Mouse (Mus musculus) cerebellum, postnatal 36 days (tissue): ENCODE results near the gene Taar8a.
"Not testable (repeated sequence)": the region's sequence is repeated elsewhere in the genome, so short reads cannot be mapped to it uniquely, and the experiment has no call there.

Experiments
- DNase-seq, 2 experiments: peaks; one replicate each; pipeline ENCODE4 v3.0.0; 2021 to 2022; ENCODE audit warnings: mixed read lengths in 2 of 2

Gene Taar8a

GRCm38 (mm10) chr10:24076200-24076599, at the start of gene Taar8a:
TSS of gene Taar8a (plus strand) at chr10:24076500.
- not testable (repeated sequence) for DNase-seq

- DNase-seq = no peak
Observed at GRCm38 (mm10) chr10:24026922-24027321, 49.4 kb upstream of the Taar8a start, which contains the start of gene Taar7d. TSS of gene Taar7d (plus strand) at chr10:24027222.

- DNase-seq = no peak
Observed at GRCm38 (mm10) chr10:24031347-24031746, 45.0 kb upstream of the Taar8a start.

- DNase-seq = no peak
Observed at GRCm38 (mm10) chr10:24037314-24037713, 39.0 kb upstream of the Taar8a start, which contains the start of gene Taar7e. TSS of gene Taar7e (plus strand) at chr10:24037614.

- no peak for DNase-seq
Observed at GRCm38 (mm10) chr10:24040120-24040869, 36.0 kb upstream of the Taar8a start.

GRCm38 (mm10) chr10:24049210-24049609, 27.1 kb upstream of the Taar8a start, which contains the start of gene Taar7f:
TSS of gene Taar7f (plus strand) at chr10:24049510.
- DNase-seq = no peak

- no peak for DNase-seq
Observed at GRCm38 (mm10) chr10:24052039-24052438, 24.3 kb upstream of the Taar8a start.

- DNase-seq = no peak
Observed at GRCm38 (mm10) chr10:24058986-24059385, 17.3 kb upstream of the Taar8a start.

- DNase-seq = not testable (repeated sequence)
Observed at GRCm38 (mm10) chr10:24074751-24075150, 1.5 kb upstream of the Taar8a start.

- peak; percentile 26 to 32 for DNase-seq
Observed at GRCm38 (mm10) chr10:24080166-24080565, 3.9 kb downstream of the Taar8a start.

GRCm38 (mm10) chr10:24085936-24086335, 9.6 kb downstream of the Taar8a start:
- DNase-seq = no peak

- DNase-seq = no peak
Observed at GRCm38 (mm10) chr10:24086555-24086954, 10.3 kb downstream of the Taar8a start.

- no peak for DNase-seq
Observed at GRCm38 (mm10) chr10:24087168-24087567, 10.9 kb downstream of the Taar8a start.

GRCm38 (mm10) chr10:24092194-24092593, 15.9 kb downstream of the Taar8a start, which contains the start of gene Taar8b:
TSS of gene Taar8b (minus strand) at chr10:24092294.
- no peak for DNase-seq

GRCm38 (mm10) chr10:24097010-24097409, 20.7 kb downstream of the Taar8a start:
- DNase-seq = not testable (repeated sequence)

GRCm38 (mm10) chr10:24101812-24102211, 25.5 kb downstream of the Taar8a start, which contains the start of gene Taar8c:
TSS of gene Taar8c (minus strand) at chr10:24101912.
- not testable (repeated sequence) for DNase-seq

- not testable (repeated sequence) for DNase-seq
Observed at GRCm38 (mm10) chr10:24103299-24103698, 27.0 kb downstream of the Taar8a start.

- no peak for DNase-seq
Observed at GRCm38 (mm10) chr10:24107747-24108146, 31.4 kb downstream of the Taar8a start.

- no peak for DNase-seq
Observed at GRCm38 (mm10) chr10:24108236-24108635, 31.9 kb downstream of the Taar8a start.

GRCm38 (mm10) chr10:24109434-24109833, 33.1 kb downstream of the Taar8a start, which contains the start of gene Taar9:
TSS of gene Taar9 (minus strand) at chr10:24109534.
- DNase-seq = not testable (repeated sequence)

GRCm38 (mm10) chr10:24111116-24111778, 34.9 kb downstream of the Taar8a start:
- peak; percentile 11 to 16 for DNase-seq
